Mouse (Mus musculus) gastrocnemius, postnatal 14 days (tissue): ENCODE data around the gene Slc45a3. TPM values are rescaled to one million over a fixed set of nuclear protein-coding genes. Genes with fewer than 3 reads are reported as not detected.

Experiments used
- DNase-seq: peaks from one replicate; pipeline ENCODE4 v3.0.0; 2021; ENCODE audit warnings: mixed read lengths
- intact Hi-C: fragments of 180-260 bp; cut with DNase I; formaldehyde crosslinking; loops from one replicate; pipeline ENCODE4 v1.15.1; 2025; ENCODE audit warnings: low total_unique reads
- total RNA-seq, 2 experiments: library from RNA; stranded (reverse); gene quantifications; 2 replicates each; pipeline ENCODE4 v1.2.3; 2021

Slc45a3 gene
- total RNA-seq, 2 experiments from 2014 or later = 1.0 to 1.1 TPM

GRCm38 (mm10) chr1:132010632-132011501, 48.1 kb downstream of the Slc45a3 start:
- intact Hi-C loops = no loop called here
- DNase-seq = no peak

DNA sequence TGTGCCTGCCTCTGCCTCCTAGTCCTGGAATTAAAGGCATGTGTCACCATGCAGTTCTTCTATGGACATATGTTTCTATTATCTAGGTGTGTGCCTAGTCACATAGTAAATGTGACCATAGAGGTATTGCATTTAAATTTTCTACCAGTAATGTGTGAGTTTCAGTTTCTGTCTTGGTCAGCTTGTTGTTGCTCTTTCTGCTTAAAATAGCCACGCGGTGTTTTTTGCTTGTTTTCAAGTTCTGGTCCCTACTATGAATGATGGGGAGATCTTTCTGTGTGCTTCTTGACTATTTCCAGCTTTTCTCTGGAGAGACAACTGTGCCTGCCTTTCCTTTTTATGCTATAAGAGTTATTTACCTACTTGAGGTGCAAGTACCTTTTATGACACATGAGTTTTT, 49.0 kb downstream of the Slc45a3 start:
- DNase-seq = no peak
- intact Hi-C loops = no loop called here

GRCm38 (mm10) chr1:132012861-132013260, 50.1 kb downstream of the Slc45a3 start:
- intact Hi-C loops = no loop called here
- no peak for DNase-seq

- no peak for DNase-seq
These were observed 52.0 kb downstream of the Slc45a3 start for GRCm38 (mm10) chr1:132014800-132015199.

GRCm38 (mm10) chr1:132016691-132017090, 53.9 kb downstream of the Slc45a3 start:
- DNase-seq = no peak
- intact Hi-C loops = no loop called here

More at GRCm38 (mm10) chr1:132014800-132015199, 52.0 kb downstream of the Slc45a3 start:
- intact Hi-C loops = no loop called here

DNA sequence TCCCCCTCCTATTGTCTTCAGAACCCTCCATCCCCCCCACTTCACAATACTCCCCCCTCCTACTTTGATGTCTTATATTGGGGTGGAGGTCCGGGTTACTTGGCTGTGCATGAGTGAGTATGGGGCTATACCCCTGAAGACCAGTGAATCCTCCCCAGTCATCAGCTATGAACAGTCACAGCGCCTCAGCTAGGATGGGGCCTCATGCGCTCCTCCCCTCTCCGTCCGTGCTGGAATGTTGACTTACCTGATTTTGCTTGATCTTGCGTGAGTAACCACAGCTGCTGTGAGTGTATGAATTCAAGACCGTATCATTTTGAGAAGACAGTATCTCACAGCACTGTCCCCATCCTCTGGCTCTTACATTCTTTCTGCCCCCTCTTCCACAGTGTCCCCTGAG, 57.1 kb downstream of the Slc45a3 start:
- intact Hi-C loops = no loop called here
- DNase-seq = no peak

DNA sequence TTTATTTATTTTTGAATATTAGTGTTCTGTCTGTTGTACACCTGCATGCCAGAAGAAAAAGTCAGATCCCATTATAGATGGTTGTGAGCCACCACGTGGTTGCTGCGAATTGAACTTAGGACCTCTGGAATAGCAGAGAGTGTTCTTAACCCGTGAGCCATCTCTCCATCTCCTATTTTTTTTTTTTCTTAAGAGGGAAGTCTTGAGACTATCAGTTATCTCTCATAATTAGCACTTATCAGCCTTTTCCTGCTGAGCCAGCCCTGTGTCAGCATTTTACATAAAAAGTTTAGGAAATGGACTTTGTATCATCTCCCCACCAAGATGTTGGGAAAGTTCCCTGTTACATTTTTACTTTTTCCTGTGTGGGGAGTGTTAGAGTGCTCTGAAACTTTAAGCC, 59.3 kb downstream of the Slc45a3 start:
- intact Hi-C loops = no loop called here
- no peak for DNase-seq

- intact Hi-C loops = no loop called here
- DNase-seq = no peak
These were observed 64.3 kb downstream of the Slc45a3 start for GRCm38 (mm10) chr1:132026925-132027646.

- intact Hi-C loops = no loop called here
- DNase-seq = no peak
These were observed 65.2 kb downstream of the Slc45a3 start for GRCm38 (mm10) chr1:132027978-132028377.

DNA sequence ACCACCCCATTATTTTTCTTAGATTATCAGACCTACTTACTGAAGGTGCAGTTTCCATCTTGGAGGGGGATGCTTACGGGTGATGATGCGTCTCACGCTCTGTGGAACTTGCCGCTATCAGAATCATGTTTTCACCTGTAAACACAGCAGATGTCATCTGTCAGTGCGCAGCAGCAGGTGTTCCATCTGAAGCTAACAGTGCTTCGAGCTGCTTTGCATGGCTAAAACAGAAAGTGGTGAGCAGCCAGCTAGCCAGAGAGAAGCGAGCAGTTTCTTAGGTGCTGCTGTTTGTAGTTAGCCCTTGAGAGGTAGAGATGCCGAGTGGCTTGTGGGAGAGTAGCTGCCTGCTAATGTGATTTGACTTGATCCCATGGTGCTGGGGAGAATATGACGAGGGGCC, 65.6 kb downstream of the Slc45a3 start:
- DNase-seq = no peak
- intact Hi-C loops = no loop called here

GRCm38 (mm10) chr1:132030574-132030973, 67.8 kb downstream of the Slc45a3 start:
- no peak for DNase-seq
- intact Hi-C loops = no loop called here

DNA sequence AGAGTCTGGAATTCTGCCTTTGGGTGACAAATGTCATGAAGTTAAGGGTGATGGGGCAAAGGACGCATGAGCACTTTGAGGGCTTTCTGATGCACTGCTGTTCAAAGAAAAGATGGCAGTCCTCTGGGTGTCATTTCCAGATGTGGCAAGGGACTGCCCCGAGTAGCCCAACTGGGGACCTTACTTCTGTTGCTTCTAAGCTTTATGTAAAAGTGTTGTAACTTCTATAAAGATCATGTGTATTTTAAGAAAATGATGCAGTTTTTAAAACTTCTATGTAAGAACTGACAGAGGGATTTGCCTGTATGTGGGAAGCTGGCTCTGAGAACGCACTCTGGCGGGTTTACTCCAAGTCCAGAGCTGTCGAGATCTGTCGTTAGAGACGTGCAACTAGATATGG, 69.4 kb downstream of the Slc45a3 start:
- DNase-seq = no peak
- intact Hi-C loops = no loop called here

Other genes starting within 250 kb of the Slc45a3 start
- gene Slc26a9, start 218.9 kb upstream of the Slc45a3 start, total RNA-seq = not detected
- 1 to 10 TPM; 1.0 to 2.1 TPM for gene Pm20d1, start 165.6 kb upstream of the Slc45a3 start, total RNA-seq
- 10 to 100 TPM; 43.9 to 54.7 TPM for gene Slc41a1, start 135.5 kb upstream of the Slc45a3 start, total RNA-seq
- gene Rab29, start 95.7 kb upstream of the Slc45a3 start, total RNA-seq = 1 to 10 TPM; 5.3 to 8.2 TPM
- gene Nucks1, start 52.4 kb upstream of the Slc45a3 start, total RNA-seq = 10 to 100 TPM; 66.1 to 78.8 TPM
- 10 to 100 TPM; 65.1 to 65.8 TPM for gene Elk4, start 44.6 kb downstream of the Slc45a3 start, total RNA-seq
- gene Mfsd4a, start 105.1 kb downstream of the Slc45a3 start, total RNA-seq = 1 to 10 TPM; 2.0 to 2.2 TPM
- 1 to 10 TPM in 1 of 2 experiments, under 1 TPM in 1; 0.92 to 1.6 TPM for gene Cdk18, start 176.7 kb downstream of the Slc45a3 start, total RNA-seq
- not detected for gene Lemd1, start 228.5 kb downstream of the Slc45a3 start, total RNA-seq
- gene AC124108.1, start 228.5 kb downstream of the Slc45a3 start, total RNA-seq = not detected